Mouse (Mus musculus): Measurements from ENCODE around the gene Sprr1b. TPM values are rescaled to one million over a fixed set of nuclear protein-coding genes. Genes with fewer than 3 reads are reported as not detected.

The Sprr1b gene
- not detected in 2 replicates for polyA plus RNA-seq (2012; rRNA removed)

DNA sequence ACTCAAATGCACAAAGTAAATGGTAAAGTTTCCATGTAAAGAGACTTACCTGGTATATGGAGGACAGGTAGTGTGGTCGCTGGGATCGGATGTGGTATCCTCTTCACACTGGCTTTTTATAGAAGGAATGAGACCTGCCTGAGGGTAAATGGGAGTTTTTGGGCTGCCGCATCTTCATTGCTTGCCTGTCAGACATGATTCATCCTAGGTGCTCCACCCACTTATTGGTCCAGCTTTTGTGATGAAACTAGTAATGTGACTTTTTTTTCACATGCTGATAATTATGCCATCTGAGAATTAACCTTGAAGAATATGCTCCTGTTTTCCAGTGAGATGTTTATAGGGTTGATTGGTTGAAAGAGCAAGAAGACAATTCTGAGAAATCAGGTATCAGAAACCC lies at the start of gene Sprr1b:
Gene Sprr1b, minus strand, starts transcription at position 101 of the 400 bp plus-strand sequence.

GRCm38 (mm10) chr3:92485863-92486262 lies 47.3 kb upstream of the Sprr1b start, which contains the start of gene Sprr1a:
Gene Sprr1a, minus strand, starts transcription at chr3:92485895.

GRCm38 (mm10) chr3:92458620-92459019 lies 20.0 kb upstream of the Sprr1b start, which contains the start of gene Sprr3:
Gene Sprr3, minus strand, starts transcription at chr3:92458720.

GRCm38 (mm10) chr3:92432282-92432681 lies 6.3 kb downstream of the Sprr1b start, which contains the start of gene Sprr2k:
Gene Sprr2k, plus strand, starts transcription at chr3:92432582.

DNA sequence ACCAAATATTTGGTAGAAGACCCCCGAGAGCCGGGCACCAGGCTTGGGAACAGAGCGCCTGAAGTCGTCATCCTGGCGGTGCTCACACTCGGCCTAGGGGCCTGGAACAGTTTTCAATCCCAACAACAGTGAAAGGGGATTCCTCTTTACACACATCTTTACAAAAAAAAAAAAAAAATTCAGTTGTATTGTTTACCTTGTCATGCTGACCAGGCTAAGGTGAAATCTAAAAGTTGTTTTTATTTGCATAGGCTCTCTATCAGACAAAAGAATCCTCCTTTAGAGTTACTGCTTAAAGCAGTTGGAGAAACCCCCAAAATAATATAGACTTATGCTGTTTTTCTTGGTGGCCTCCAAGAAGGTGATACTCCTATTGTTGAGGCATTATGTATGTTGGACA lies 9.3 kb downstream of the Sprr1b start, which contains the start of gene Gm9774:
Gene Gm9774, minus strand, starts transcription at position 101 of the 400 bp plus-strand sequence.

GRCm38 (mm10) chr3:92417782-92418181 lies 20.8 kb downstream of the Sprr1b start, which contains the start of gene Sprr2j-ps:
Gene Sprr2j-ps, plus strand, starts transcription at chr3:92418082.

GRCm38 (mm10) chr3:92407691-92408090 lies 30.9 kb downstream of the Sprr1b start, which contains the start of gene Sprr2i:
Gene Sprr2i, plus strand, starts transcription at chr3:92407991.

Other genes starting within 250 kb of the Sprr1b start
- gene Sprr2a1, start 223.0 kb downstream of the Sprr1b start, polyA plus RNA-seq (2012; rRNA removed), result 0.08 TPM in 1 of 2 replicates, not detected in the other
- 0.95 and 5.4 TPM in 2 replicates for gene Sprr2a2, start 222.9 kb downstream of the Sprr1b start, polyA plus RNA-seq (2012; rRNA removed)
- gene Sprr2a3, start 153.4 kb downstream of the Sprr1b start, polyA plus RNA-seq (2012; rRNA removed), result 0.02 and 0.31 TPM in 2 replicates
- gene Sprr2b, start 122.2 kb downstream of the Sprr1b start, polyA plus RNA-seq (2012; rRNA removed), result not detected in 2 replicates
- not detected in 2 replicates for gene Sprr2d, start 99.6 kb downstream of the Sprr1b start, polyA plus RNA-seq (2012; rRNA removed)
- gene Sprr2e, start 86.6 kb downstream of the Sprr1b start, polyA plus RNA-seq (2012; rRNA removed), result not detected in 2 replicates
- gene Sprr2f, start 73.6 kb downstream of the Sprr1b start, polyA plus RNA-seq (2012; rRNA removed), result not detected in 2 replicates
- gene Sprr2h, start 53.1 kb downstream of the Sprr1b start, polyA plus RNA-seq (2012; rRNA removed), result not detected in 2 replicates
- gene Sprr2i, start 30.8 kb downstream of the Sprr1b start, polyA plus RNA-seq (2012; rRNA removed), result not detected in 2 replicates
- not detected in 2 replicates for gene Sprr2j-ps, start 20.7 kb downstream of the Sprr1b start, polyA plus RNA-seq (2012; rRNA removed)
- gene Gm9774, start 9.4 kb downstream of the Sprr1b start, polyA plus RNA-seq (2012; rRNA removed), result 4.8 and 5.0 TPM in 2 replicates
- gene Sprr2k, start 6.2 kb downstream of the Sprr1b start, polyA plus RNA-seq (2012; rRNA removed), result not detected in 2 replicates
- gene Sprr3, start 19.9 kb upstream of the Sprr1b start, polyA plus RNA-seq (2012; rRNA removed), result not detected in 2 replicates
- 0.40 TPM in 1 of 2 replicates, not detected in the other for gene Sprr1a, start 47.1 kb upstream of the Sprr1b start, polyA plus RNA-seq (2012; rRNA removed)
- gene Sprr4, start 61.7 kb upstream of the Sprr1b start, polyA plus RNA-seq (2012; rRNA removed), result not detected in 2 replicates
- gene 2310046K23Rik, start 95.7 kb upstream of the Sprr1b start, polyA plus RNA-seq (2012; rRNA removed), result not detected in 2 replicates
- 0.05 TPM in 1 of 2 replicates, not detected in the other for gene Ivl, start 134.9 kb upstream of the Sprr1b start, polyA plus RNA-seq (2012; rRNA removed)
- not detected in 2 replicates for gene Smcp, start 150.2 kb upstream of the Sprr1b start, polyA plus RNA-seq (2012; rRNA removed)
- not detected in 2 replicates for gene 2210017I01Rik, start 168.7 kb upstream of the Sprr1b start, polyA plus RNA-seq (2012; rRNA removed)
- gene Lce6a, start 182.9 kb upstream of the Sprr1b start, polyA plus RNA-seq (2012; rRNA removed), result not detected in 2 replicates
- gene Lce1a1, start 209.5 kb upstream of the Sprr1b start, polyA plus RNA-seq (2012; rRNA removed), result not detected in 2 replicates
- not detected in 2 replicates for gene Lce1b, start 218.1 kb upstream of the Sprr1b start, polyA plus RNA-seq (2012; rRNA removed)
- not detected in 2 replicates for gene Lce1a2, start 231.5 kb upstream of the Sprr1b start, polyA plus RNA-seq (2012; rRNA removed)
- gene Lce1c, start 240.5 kb upstream of the Sprr1b start, polyA plus RNA-seq (2012; rRNA removed), result not detected in 2 replicates
- gene Lce1d, start 248.4 kb upstream of the Sprr1b start, polyA plus RNA-seq (2012; rRNA removed), result not detected in 2 replicates